Mouse (Mus musculus): ENCODE data around the gene Tbc1d15. TPM values are rescaled to one million over a fixed set of nuclear protein-coding genes. Genes with fewer than 3 reads are reported as not detected.
"Not testable (repeated sequence)": the region's sequence is repeated elsewhere in the genome, so short reads cannot be mapped to it uniquely, and the experiment has no call there.

Tbc1d15 gene
- polyA plus RNA-seq, 1 experiment: 41.5 TPM

- no peaks in the 10 kb centered on the region for H3K36me3 ChIP-seq (ENCODE audit: control insufficient read depth, insufficient read depth, low read length)
- no peaks in the 10 kb centered on the region for H3K27me3 ChIP-seq (ENCODE audit: control insufficient read depth, insufficient read depth, low read length)
- no peaks in the 10 kb centered on the region for H3K4me1 ChIP-seq (ENCODE audit: control insufficient read depth, insufficient read depth, low read length)
- H3K27ac ChIP-seq (ENCODE audit: control insufficient read depth, insufficient read depth, low read depth, low read length): no peak within 1 kb of the TSS
- H3K4me3 ChIP-seq (ENCODE audit: control insufficient read depth, low read depth, low read length): no peak within 1 kb of the TSS
- TF ChIP-seq CTCF (IDR thresholded peaks at IDR 0.05; ENCODE audit: control insufficient read depth, insufficient read depth, insufficient replicate concordance, low read depth, low read length) (peak; percentile 19; the same call in 1 of the 2 replicates), POLR2A (IDR thresholded peaks at IDR 0.05; ENCODE audit: control insufficient read depth, low read depth, low read length) (no peak)
Measured at GRCm38 (mm10) chr10:115184697-115185096, 66.6 kb downstream of the Tbc1d15 start, which contains the start of gene Tph2. TSS of gene Tph2 (minus strand) at chr10:115185022.

- no peak overlapping the region for H3K4me3 ChIP-seq (ENCODE audit: control insufficient read depth, low read depth, low read length)
- no peak for TF ChIP-seq POLR2A (IDR thresholded peaks at IDR 0.05; ENCODE audit: control insufficient read depth, low read depth, low read length)
- TF ChIP-seq CTCF (IDR thresholded peaks at IDR 0.05; ENCODE audit: control insufficient read depth, insufficient read depth, insufficient replicate concordance, low read depth, low read length): no peak
- H3K27me3 ChIP-seq (ENCODE audit: control insufficient read depth, insufficient read depth, low read length): no peaks in the 10 kb centered on the region
- H3K36me3 ChIP-seq (ENCODE audit: control insufficient read depth, insufficient read depth, low read length): no peaks in the 10 kb centered on the region
- no peaks in the 10 kb centered on the region for H3K4me1 ChIP-seq (ENCODE audit: control insufficient read depth, insufficient read depth, low read length)
- H3K27ac ChIP-seq (ENCODE audit: control insufficient read depth, insufficient read depth, low read depth, low read length): no peak overlapping the region
Measured at GRCm38 (mm10) chr10:115181034-115181433, 70.2 kb downstream of the Tbc1d15 start.

- H3K4me3 ChIP-seq (ENCODE audit: control insufficient read depth, low read depth, low read length); H3K36me3 ChIP-seq (ENCODE audit: control insufficient read depth, insufficient read depth, low read length); H3K27ac ChIP-seq (ENCODE audit: control insufficient read depth, insufficient read depth, low read depth, low read length); H3K4me1 ChIP-seq (ENCODE audit: control insufficient read depth, insufficient read depth, low read length); H3K27me3 ChIP-seq (ENCODE audit: control insufficient read depth, insufficient read depth, low read length): not testable (repeated sequence)
Measured at GRCm38 (mm10) chr10:115178019-115178418, 73.2 kb downstream of the Tbc1d15 start.

- TF ChIP-seq POLR2A (IDR thresholded peaks at IDR 0.05; ENCODE audit: control insufficient read depth, low read depth, low read length): no peak
- no peak for TF ChIP-seq CTCF (IDR thresholded peaks at IDR 0.05; ENCODE audit: control insufficient read depth, insufficient read depth, insufficient replicate concordance, low read depth, low read length)
- H3K4me3 ChIP-seq (ENCODE audit: control insufficient read depth, low read depth, low read length): no peak overlapping the region; the same call in 1 of the 2 replicates
- no peaks in the 10 kb centered on the region for H3K27me3 ChIP-seq (ENCODE audit: control insufficient read depth, insufficient read depth, low read length)
- no peaks in the 10 kb centered on the region for H3K36me3 ChIP-seq (ENCODE audit: control insufficient read depth, insufficient read depth, low read length)
- no peak overlapping the region for H3K27ac ChIP-seq (ENCODE audit: control insufficient read depth, insufficient read depth, low read depth, low read length)
- H3K4me1 ChIP-seq (ENCODE audit: control insufficient read depth, insufficient read depth, low read length): peaks cover 2% of the 10 kb centered on the region; the same call in 1 of the 2 replicates
Measured at GRCm38 (mm10) chr10:115175591-115175991, 75.7 kb downstream of the Tbc1d15 start.

- no peaks in the 10 kb centered on the region for H3K36me3 ChIP-seq (ENCODE audit: control insufficient read depth, insufficient read depth, low read length)
- TF ChIP-seq POLR2A (IDR thresholded peaks at IDR 0.05; ENCODE audit: control insufficient read depth, low read depth, low read length) (no peak), CTCF (IDR thresholded peaks at IDR 0.05; ENCODE audit: control insufficient read depth, insufficient read depth, insufficient replicate concordance, low read depth, low read length) (no peak)
Measured at GRCm38 (mm10) chr10:115173336-115173735, 77.9 kb downstream of the Tbc1d15 start.

GRCm38 (mm10) chr10:115171351-115171818, 79.9 kb downstream of the Tbc1d15 start:
- Histone ChIP-seq H3K27me3 (ENCODE audit: control insufficient read depth, insufficient read depth, low read length) (no peaks in the 10 kb centered on the region), H3K36me3 (ENCODE audit: control insufficient read depth, insufficient read depth, low read length) (no peaks in the 10 kb centered on the region), H3K4me3 (ENCODE audit: control insufficient read depth, low read depth, low read length) (no peak overlapping the region), H3K4me1 (ENCODE audit: control insufficient read depth, insufficient read depth, low read length) (peaks cover 2% of the 10 kb centered on the region; the same call in 1 of the 2 replicates), H3K27ac (ENCODE audit: control insufficient read depth, insufficient read depth, low read depth, low read length) (no peak overlapping the region)
- TF ChIP-seq CTCF (IDR thresholded peaks at IDR 0.05; ENCODE audit: control insufficient read depth, insufficient read depth, insufficient replicate concordance, low read depth, low read length) (no peak), POLR2A (IDR thresholded peaks at IDR 0.05; ENCODE audit: control insufficient read depth, low read depth, low read length) (no peak)

More at GRCm38 (mm10) chr10:115173336-115173735, 77.9 kb downstream of the Tbc1d15 start:
- Histone ChIP-seq H3K4me1 (ENCODE audit: control insufficient read depth, insufficient read depth, low read length) (peaks cover 2% of the 10 kb centered on the region; the same call in 1 of the 2 replicates), H3K4me3 (ENCODE audit: control insufficient read depth, low read depth, low read length) (no peak overlapping the region), H3K27ac (ENCODE audit: control insufficient read depth, insufficient read depth, low read depth, low read length) (no peak overlapping the region), H3K27me3 (ENCODE audit: control insufficient read depth, insufficient read depth, low read length) (no peaks in the 10 kb centered on the region)

- TF ChIP-seq POLR2A (IDR thresholded peaks at IDR 0.05; ENCODE audit: control insufficient read depth, low read depth, low read length) (no peak), CTCF (IDR thresholded peaks at IDR 0.05; ENCODE audit: control insufficient read depth, insufficient read depth, insufficient replicate concordance, low read depth, low read length) (no peak)
- Histone ChIP-seq H3K27ac (ENCODE audit: control insufficient read depth, insufficient read depth, low read depth, low read length) (no peak overlapping the region), H3K4me3 (ENCODE audit: control insufficient read depth, low read depth, low read length) (no peak overlapping the region), H3K27me3 (ENCODE audit: control insufficient read depth, insufficient read depth, low read length) (no peaks in the 10 kb centered on the region), H3K36me3 (ENCODE audit: control insufficient read depth, insufficient read depth, low read length) (no peaks in the 10 kb centered on the region), H3K4me1 (ENCODE audit: control insufficient read depth, insufficient read depth, low read length) (peaks cover 2% of the 10 kb centered on the region; the same call in 1 of the 2 replicates)
Measured at GRCm38 (mm10) chr10:115170496-115171350, 80.5 kb downstream of the Tbc1d15 start.
